Mouse (Mus musculus): Measurements from ENCODE around the gene Plet1.

Plet1 gene

GRCm38 (mm10) chr9:50494311-50494710 is at the start of gene Plet1:
TSS of gene Plet1 (plus strand) at chr9:50494525.
- no peak for DNase-seq (ENCODE audit: low spot score in 2 of 2)

GRCm38 (mm10) chr9:50449048-50449447 is 45.3 kb upstream of the Plet1 start:
- peak in 1 of 2 experiments; percentile 45 for DNase-seq (ENCODE audit: low spot score in 2 of 2)

GRCm38 (mm10) chr9:50451456-50452218 is 42.7 kb upstream of the Plet1 start:
- peak; percentile 24 to 45 for DNase-seq (ENCODE audit: low spot score in 2 of 2)

GRCm38 (mm10) chr9:50452303-50452775 is 42.0 kb upstream of the Plet1 start:
- DNase-seq (ENCODE audit: low spot score in 2 of 2) = peak; percentile 85 to 91

- DNase-seq (ENCODE audit: low spot score in 2 of 2) = no peak
Observed at GRCm38 (mm10) chr9:50457596-50457995, 36.7 kb upstream of the Plet1 start.

GRCm38 (mm10) chr9:50459537-50459936 is 34.8 kb upstream of the Plet1 start:
- DNase-seq (ENCODE audit: low spot score in 2 of 2) = no peak

- peak; percentile 51 to 67 for DNase-seq (ENCODE audit: low spot score in 2 of 2)
Observed at GRCm38 (mm10) chr9:50462494-50463204, 31.7 kb upstream of the Plet1 start.

- DNase-seq (ENCODE audit: low spot score in 2 of 2) = no peak
Observed at GRCm38 (mm10) chr9:50463205-50463508, 31.2 kb upstream of the Plet1 start.

- DNase-seq (ENCODE audit: low spot score in 2 of 2) = no peak
Observed at GRCm38 (mm10) chr9:50470377-50471100, 23.8 kb upstream of the Plet1 start.

GRCm38 (mm10) chr9:50471181-50471901 is 23.0 kb upstream of the Plet1 start:
- DNase-seq (ENCODE audit: low spot score in 2 of 2) = no peak

- no peak for DNase-seq (ENCODE audit: low spot score in 2 of 2)
Observed at GRCm38 (mm10) chr9:50475318-50475717, 19.0 kb upstream of the Plet1 start.

- no peak for DNase-seq (ENCODE audit: low spot score in 2 of 2)
Observed at GRCm38 (mm10) chr9:50475745-50476144, 18.6 kb upstream of the Plet1 start.

GRCm38 (mm10) chr9:50476651-50477050 is 17.7 kb upstream of the Plet1 start:
- DNase-seq (ENCODE audit: low spot score in 2 of 2) = no peak

GRCm38 (mm10) chr9:50477270-50477669 is 17.1 kb upstream of the Plet1 start:
- DNase-seq (ENCODE audit: low spot score in 2 of 2) = no peak

- DNase-seq (ENCODE audit: low spot score in 2 of 2) = no peak
Observed at GRCm38 (mm10) chr9:50478826-50479225, 15.5 kb upstream of the Plet1 start.

GRCm38 (mm10) chr9:50479476-50479875 is 14.8 kb upstream of the Plet1 start:
- DNase-seq (ENCODE audit: low spot score in 2 of 2) = no peak

GRCm38 (mm10) chr9:50482743-50483142 is 11.6 kb upstream of the Plet1 start:
- no peak for DNase-seq (ENCODE audit: low spot score in 2 of 2)

- DNase-seq (ENCODE audit: low spot score in 2 of 2) = no peak
Observed at GRCm38 (mm10) chr9:50485521-50485920, 8.8 kb upstream of the Plet1 start.

GRCm38 (mm10) chr9:50490836-50491235 is 3.5 kb upstream of the Plet1 start:
- no peak for DNase-seq (ENCODE audit: low spot score in 2 of 2)

- DNase-seq (ENCODE audit: low spot score in 2 of 2) = no peak
Observed at GRCm38 (mm10) chr9:50491531-50492045, 2.7 kb upstream of the Plet1 start.

GRCm38 (mm10) chr9:50493777-50494176 is 548 bp upstream of the Plet1 start:
- no peak for DNase-seq (ENCODE audit: low spot score in 2 of 2)
